Mouse (Mus musculus): ENCODE results near the gene Cd86. TPM values are rescaled to one million over a fixed set of nuclear protein-coding genes. Genes with fewer than 3 reads are reported as not detected.

Cd86 gene
- 1 to 10 TPM in 1 of 2 experiments, under 1 TPM in 1; 0.87 to 1.8 TPM for total RNA-seq (2021)
- long read RNA-seq, experiment 1, result 0 reads
- long read RNA-seq, experiment 2, result 0 reads

DNA sequence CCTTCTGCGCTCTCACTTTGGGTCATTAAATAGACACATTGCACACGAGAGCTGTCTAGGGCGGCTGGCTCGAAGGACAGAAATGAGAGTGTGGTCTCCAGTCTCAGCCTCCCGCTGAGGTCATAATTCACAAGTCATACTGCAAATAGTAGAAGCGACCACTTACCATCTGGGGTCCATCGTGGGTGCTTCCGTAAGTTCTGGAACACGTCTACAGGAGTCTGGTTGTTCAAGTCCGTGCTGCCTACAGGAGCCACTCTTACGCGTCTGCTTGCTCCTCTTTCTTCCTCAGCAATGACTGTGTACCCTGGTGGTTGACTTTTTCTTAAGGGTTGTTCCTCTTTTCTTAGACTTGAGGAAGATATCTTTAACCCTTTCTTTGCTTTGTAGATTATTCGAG is at the start of gene Cd86:
Gene Cd86 (minus strand): TSS at position 300 of the 400 bp plus-strand sequence.
- DNase-seq, result peak; percentile 38 to 45

DNA sequence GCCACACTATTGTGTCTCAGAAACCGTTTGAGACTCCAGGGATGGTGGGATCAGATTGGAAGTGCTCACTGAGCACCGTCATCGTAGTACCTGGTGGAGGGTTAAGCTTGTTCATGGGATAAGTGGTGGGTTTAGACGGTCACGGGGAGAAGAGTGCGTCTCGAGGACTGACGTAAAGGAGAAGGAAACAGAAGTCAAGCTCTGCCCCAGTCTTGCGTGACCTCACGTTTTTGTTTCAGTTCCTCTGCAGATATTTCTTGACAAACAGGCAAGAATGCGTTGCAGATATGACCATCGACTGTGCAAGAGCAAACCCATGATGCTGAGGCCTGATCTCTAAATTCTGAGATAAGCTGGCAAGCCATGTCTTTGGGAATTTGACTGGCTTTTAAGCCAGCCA is 45.9 kb upstream of the Cd86 start:
- peak; percentile 25 to 66 for DNase-seq

GRCm38 (mm10) chr16:36710794-36711193 is 44.9 kb upstream of the Cd86 start:
- DNase-seq, result no peak

DNA sequence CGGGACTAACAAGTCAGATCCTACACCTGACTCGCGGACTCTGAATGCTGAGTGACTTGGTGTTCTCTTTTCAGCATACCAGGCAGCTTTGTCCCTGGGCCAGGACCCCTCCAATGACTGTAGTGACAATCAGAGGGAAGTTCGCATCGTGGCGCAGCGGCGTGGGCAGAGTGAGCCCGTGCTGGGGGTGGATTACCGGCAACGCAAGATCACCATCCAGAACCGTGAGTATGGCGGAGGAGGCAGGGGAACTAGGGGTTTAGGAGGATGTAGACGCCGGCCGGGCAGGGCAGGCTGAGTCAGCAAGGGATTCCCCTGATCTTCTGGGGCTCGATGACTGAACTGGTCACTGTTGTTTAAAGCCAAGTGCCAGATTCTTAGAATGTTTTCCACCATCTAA is 43.5 kb upstream of the Cd86 start:
- DNase-seq, result peak in 1 of 2 experiments; percentile 32

DNA sequence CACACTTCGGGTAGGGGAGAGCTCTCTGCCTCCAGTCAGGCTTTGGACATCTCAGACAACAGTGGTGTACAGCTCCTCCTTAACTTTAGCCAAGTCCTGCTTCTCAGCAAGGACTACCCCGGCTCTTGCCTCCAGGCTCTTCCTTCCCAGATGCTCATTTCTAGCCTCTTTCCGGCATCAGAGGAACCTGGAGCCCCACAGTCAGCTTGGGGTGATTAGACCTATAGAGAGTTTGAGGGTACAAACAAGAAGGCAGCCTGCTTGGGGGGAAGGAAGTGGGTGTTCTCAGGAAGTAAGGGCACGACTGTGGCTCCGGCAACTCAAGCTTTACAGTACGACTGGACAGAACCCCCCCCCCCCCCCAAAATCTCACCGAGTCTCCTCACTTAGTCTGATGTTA is 42.9 kb upstream of the Cd86 start:
- DNase-seq, result no peak

DNA sequence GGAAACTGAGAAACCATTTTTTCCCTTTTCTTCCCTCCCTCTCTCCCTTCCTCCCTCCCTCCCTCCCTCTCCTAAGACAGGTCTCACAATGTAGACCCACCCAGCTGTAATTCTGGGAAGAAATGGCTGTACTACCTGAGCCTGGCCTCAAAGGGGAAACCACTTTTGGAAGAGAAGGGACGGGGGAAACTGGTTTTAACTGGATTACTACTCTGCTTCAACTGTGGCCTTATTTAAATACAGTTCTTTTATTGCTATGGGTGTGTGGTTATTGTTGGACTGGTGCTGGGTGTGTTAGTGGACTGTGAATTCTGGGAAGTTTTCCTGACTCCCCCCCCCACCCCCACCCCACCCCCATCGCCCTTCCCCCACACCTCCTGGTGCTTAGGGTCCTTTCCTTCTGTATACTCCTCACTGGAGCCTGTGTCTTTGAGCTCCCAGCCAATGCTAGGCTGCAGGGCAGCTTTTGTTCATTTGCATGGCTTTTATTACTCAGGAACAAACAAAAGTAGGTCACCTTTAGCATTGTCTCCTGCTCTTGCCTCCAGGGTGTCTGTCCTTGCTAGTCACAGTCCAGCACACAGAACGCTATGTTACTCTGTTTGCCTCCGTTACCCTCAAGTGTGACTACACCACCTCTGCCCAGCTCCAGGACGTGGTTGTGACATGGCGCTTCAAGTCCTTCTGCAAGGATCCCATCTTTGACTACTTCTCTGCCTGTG is 42.0 kb upstream of the Cd86 start:
- no peak for DNase-seq

DNA sequence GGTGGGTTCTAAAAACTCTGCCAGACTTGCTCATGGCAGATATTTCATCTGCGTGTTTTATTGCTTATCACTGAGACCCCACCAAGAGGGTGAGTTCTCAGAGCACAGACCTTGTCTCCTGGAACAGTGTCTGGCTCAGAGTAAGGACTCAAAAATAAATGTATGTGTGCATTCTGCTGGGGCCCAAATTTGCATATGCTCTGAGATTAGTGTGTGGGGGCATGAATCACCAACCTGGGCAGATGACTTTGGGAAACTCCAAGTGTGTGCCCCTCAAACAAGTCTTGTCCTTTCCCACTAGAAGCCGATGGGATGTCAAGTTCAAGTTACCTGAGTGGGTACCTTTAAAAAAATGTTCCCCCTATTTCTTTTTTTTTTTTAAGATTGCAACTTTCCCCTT is 34.6 kb upstream of the Cd86 start:
- no peak for DNase-seq

DNA sequence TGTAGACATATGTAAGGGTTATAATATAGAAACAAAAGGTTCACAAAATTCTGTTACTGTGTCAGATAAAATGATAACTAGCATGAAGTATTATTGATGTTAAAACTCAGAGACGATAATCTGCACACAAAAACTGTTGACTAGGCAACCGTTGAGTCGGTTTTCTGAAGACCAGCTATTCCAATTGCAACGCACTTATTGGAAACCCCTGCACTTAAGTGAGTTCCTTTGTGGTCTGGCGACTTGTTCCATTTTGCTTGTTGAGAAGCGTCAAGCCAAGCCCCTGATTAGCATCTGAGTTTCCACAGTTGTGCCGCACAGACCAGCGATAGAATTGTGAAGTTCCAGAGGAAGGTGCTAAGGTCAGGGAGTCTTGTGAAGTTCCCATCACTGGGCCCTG is 31.4 kb upstream of the Cd86 start:
- DNase-seq, result no peak

DNA sequence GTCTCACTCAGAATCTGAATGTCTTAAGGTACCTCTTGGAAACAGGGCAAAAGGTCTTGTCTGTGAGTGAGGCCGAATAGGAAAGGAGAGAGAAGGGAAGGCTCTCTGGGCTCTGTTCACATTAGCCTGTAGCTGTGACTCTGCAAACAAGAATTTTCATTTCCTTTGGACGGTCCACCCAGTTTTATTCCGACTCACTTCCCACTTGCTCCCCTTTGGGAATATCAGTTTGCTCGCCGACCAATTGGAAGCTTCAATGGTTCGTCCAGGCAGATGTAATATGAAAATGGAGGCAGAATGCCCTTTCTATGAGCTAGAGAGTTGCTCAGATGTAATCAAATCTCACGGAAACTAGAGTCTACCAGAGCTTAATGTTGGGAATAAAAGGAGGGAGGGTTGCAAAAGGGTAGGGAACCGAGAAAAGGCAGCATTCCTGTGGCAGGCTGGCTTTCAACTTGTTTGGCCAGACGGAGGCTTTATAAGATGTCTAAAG is 29.0 kb upstream of the Cd86 start:
- no peak for DNase-seq

GRCm38 (mm10) chr16:36693818-36694413 is 28.0 kb upstream of the Cd86 start, which contains the start of gene Ildr1:
Gene Ildr1, plus strand, starts transcription at chr16:36693978.
- DNase-seq, result no peak

GRCm38 (mm10) chr16:36691484-36691883 is 25.6 kb upstream of the Cd86 start:
- no peak for DNase-seq

DNA sequence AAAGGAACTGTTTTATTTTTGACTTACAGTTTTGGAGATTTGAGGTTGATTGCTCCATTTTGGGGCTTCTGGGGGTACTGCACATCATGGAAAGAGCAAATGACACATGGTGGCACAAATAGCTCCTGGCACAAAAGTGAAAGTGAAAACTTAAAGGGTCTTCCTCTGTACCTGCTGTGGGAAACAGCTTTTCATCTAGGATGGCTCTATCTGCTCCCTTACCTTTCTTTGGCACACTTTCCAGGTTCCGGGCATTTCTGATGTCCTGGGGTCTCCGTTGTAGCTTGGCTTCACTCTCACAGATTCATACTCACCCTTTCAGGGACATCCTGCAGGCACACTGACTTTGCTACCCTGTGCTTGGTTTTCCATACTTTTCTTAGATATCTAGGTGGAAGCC is 22.2 kb upstream of the Cd86 start:
- DNase-seq, result no peak

DNA sequence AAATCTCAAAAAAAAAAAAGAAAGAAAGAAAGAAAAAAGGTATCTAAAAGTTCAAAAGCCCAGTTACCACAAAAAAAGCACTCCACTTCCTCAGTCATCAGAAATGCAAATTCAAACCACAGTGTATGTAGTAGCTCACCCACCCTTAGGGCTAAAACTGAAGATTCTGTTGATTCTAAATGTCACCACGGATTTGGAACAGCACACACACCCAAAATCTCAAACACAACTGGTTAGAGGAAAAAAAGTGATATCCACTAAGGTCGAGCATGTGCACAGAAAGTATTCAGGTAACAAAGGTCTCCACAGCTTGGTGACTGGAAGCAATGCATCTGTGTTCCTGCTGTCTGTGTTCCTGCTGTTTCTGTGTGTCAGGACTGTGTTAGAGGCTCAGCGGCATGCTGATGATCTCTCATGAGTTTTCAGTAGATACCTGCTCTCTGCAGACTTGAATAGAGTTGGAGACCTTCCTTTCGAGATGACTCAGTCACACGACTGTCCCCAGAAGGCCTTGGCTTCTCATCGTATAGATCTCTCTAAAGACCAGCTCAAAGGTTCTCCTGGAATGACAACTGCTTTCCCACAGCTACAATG is 18.5 kb upstream of the Cd86 start:
- DNase-seq, result no peak

GRCm38 (mm10) chr16:36681829-36682228 is 15.9 kb upstream of the Cd86 start:
- no peak for DNase-seq

DNA sequence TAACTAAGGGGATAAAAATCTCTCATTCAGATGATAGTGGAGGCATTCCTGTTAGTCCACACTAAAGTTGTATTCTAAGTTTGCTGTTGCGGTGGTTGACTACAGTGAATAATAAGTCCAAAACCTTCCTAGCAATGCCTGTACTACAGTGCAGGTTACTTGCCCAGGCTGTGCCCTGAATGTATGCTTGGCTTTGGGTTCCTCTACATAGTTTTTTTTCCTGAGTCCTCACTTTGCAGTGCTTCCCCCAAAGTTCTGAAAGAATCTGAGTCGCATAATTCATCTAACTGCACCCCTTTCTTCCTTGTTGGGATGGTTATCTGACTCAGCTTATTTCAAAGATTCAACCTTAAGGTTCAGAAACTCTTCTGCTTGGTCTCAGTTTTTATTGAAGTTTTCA is 10.0 kb upstream of the Cd86 start:
- DNase-seq, result no peak

GRCm38 (mm10) chr16:36675304-36675703 is 9.4 kb upstream of the Cd86 start:
- no peak for DNase-seq

DNA sequence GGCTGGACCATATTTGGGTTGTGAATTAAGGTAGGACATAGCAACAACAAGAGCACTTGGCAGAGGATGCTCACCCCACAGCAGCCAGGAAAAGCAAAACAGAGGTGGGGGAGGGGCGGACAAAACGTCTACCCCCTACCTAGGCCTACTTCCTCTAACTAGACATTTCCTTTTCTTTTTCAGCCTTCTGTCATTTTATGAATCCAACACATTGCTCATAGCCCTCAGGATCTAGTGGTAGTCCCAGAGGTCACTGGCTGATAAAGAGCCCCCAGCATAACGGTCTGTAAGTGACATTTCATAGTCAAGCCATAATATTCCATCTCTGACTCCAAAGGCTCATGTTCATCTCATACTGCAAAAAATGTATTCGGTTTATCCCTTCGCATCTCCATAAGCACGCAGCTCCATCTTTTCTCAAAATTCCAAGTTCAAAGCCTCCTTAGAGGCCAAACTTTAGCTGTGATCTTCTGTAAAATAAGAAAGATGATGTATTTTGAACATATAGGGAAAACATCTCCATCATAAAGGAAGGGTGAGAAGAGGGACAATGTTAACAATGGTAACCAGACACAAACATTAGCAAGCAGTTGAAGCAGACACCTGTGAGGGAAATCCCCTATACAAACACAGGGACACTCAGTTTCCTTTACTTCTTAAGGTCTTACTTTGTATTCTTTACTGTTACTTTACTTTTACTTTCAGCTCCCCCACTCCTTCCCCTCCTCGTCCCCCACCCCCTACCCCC is 8.8 kb upstream of the Cd86 start:
- no peak for DNase-seq

DNA sequence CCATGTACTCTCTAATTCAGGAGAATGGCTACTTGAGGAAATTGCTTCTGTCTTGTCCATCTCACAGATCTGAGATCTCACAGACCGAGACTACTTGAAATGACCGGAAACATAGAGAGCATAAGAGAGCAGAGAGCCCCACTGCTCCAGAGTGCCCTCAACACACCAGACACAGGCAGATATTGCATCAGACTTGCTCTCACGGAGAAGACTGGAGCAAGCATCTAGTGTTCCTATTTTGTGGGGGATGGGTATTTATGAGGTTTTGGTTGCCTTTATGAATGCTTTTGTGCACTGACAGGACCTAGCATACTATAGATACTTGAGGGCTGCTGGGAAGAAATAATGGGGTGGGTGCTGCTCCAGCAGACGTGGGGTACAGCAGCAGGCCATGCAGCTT is 7.3 kb upstream of the Cd86 start:
- DNase-seq, result no peak

- no peak for DNase-seq
These were observed 4.7 kb upstream of the Cd86 start for GRCm38 (mm10) chr16:36670590-36670989.

DNA sequence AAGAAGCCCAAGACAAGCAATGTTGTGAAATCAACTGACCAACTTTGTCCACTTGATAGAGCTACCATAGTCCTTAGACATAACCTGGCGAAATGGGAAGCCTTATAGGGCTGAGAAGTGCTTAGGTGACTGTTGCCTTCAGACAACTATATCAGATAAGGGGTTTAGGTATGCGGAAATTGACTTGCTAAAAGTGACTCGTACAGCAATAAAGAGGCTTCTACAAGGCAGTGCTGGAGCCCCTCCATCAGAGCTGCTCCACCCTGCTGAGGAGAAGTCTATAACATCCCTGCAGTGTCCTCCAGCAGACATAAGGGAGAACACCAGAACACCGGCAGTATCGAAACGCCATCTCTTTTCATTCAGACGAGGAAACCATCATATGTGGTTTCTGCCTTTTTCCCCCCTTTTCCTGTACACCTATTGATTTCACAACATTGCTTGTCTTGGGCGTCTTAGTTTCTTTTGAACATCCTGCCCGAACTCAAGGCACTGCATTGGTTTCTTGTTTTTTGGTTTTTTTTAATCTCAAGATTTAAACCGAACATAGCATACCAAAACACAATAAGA is 652 bp upstream of the Cd86 start:
- DNase-seq, result no peak

DNA sequence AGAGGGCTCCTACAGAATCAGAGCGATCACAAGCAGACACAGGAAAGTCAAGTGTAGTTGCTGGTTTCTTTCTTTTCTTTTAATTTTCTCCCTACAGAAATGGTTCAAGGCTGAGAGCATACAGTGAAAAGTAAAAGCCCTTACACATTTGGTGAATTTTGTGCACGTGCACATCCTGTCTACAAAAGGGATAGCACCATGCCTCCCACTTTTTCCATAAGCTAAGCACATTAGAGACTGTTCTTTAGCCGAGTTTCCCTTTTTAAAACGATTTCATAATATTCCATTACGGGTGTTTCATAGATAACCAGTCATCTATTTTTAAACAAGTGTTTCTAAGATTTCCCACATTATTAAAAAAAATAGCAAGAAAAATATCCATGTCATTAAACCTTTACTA is 2.4 kb downstream of the Cd86 start:
- DNase-seq, result no peak

DNA sequence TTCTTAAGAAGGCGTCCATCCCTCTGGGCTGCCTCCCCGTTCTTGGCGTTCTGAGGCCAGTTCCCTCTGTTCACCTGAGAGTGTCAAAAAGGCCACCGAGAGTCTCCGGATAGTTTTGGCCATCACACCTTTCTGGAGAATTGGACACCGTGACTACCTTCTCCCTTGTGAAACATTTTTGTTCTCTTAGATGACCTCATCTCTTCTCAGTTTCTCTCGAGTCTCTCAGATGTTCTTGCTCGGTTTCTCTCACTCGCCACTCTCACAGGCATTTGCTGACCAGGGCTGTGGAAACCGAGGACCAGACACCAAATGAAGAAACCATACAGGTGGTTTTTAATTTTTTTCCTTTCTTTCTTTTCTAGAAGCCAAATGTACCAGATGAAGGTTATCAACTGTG is 4.6 kb downstream of the Cd86 start:
- DNase-seq, result no peak

All from heart, adult 18-20 months (tissue).